Mouse (Mus musculus): Measurements from ENCODE around the gene Tnfsf12. TPM values are rescaled to one million over a fixed set of nuclear protein-coding genes. Genes with fewer than 3 reads are reported as not detected.

Gene Tnfsf12
- polyA plus RNA-seq, 1 experiment from 2014 or later = 1.2 TPM

DNA sequence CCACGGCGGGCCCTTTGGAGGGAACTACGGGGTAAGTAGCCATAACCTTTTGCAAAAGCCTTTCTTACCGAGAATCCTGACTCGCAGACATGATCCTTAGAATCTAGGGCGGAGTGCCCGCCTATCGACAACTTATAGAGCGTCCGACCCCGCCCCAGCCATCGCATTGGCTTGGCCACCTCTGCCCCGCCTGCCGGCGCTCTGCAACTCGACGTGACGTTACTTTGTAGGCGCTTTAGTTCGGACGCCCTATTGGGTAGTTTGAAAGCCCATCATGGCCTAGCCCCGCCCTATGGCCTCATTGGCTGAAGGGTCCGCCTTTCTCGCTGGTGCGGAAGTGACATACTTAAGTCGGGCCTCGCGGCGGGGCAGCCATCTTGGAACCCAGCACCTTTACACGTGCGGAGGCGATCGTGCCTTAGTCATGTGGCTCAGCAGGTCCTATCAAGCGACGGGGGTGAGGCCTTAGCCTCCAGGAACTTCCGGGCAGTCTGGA lies 23.4 kb downstream of the Tnfsf12 start, which contains the start of gene Eif4a1:
Eif4a1 (minus strand) TSS at position 213 of the 496 bp plus-strand sequence.
- Histone ChIP-seq H3K4me2 (ENCODE audit: low read length) (peak within 1 kb of the TSS; percentile 96), H3K36me3 (ENCODE audit: control insufficient read depth, insufficient read depth) (peaks cover 31% of the 10 kb centered on the region), H3K27ac (ENCODE audit: low read length) (peak within 1 kb of the TSS; percentile 98), H3K27me3 (replicated peaks; ENCODE audit: control insufficient read depth, insufficient read depth, low read length) (no peaks in the 10 kb centered on the region), H3K9me3 (ENCODE audit: control insufficient read depth, low read length) (no peaks in the 10 kb centered on the region), H3K4me3 (replicated peaks; ENCODE audit: low read length) (peak within 1 kb of the TSS; percentile 100), H3K4me1 (replicated peaks; ENCODE audit: control insufficient read depth, insufficient read depth, low read length) (peaks cover 26% of the 10 kb centered on the region), H3K9ac (replicated peaks; ENCODE audit: low read depth, low read length) (peak within 1 kb of the TSS; percentile 99)
- peak; percentile 96 for ATAC-seq
- WGBS = under 1% methylated on average over 36 of the region's 36 CpGs

DNA sequence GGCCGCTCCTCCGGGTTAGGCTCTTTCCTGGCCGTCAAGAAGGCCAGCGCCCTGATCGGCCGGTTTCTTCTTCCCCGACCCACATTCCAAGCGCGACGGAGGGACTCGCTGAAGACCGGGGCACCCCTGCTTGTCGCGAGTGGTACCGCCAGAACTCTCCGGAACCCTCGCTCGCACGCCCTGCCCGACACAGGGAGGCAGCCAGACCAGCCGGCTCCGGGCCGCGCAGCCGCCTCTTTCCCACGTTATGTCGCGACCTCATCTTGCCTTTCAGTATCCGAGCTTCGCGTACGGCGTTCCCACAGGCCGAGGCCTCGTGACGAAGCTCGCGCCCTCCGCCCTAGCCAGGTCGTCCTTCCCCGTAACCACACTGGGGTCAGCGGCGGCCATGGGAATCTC lies 23.9 kb downstream of the Tnfsf12 start:
- Histone ChIP-seq H3K4me3 (replicated peaks; ENCODE audit: low read length) (peak overlapping the region; percentile 100), H3K9me3 (ENCODE audit: control insufficient read depth, low read length) (no peaks in the 10 kb centered on the region), H3K27ac (ENCODE audit: low read length) (peak overlapping the region; percentile 98), H3K9ac (replicated peaks; ENCODE audit: low read depth, low read length) (peak overlapping the region; percentile 99), H3K36me3 (ENCODE audit: control insufficient read depth, insufficient read depth) (peaks cover 29% of the 10 kb centered on the region), H3K27me3 (replicated peaks; ENCODE audit: control insufficient read depth, insufficient read depth, low read length) (no peaks in the 10 kb centered on the region), H3K4me1 (replicated peaks; ENCODE audit: control insufficient read depth, insufficient read depth, low read length) (peaks cover 26% of the 10 kb centered on the region), H3K4me2 (ENCODE audit: low read length) (peak overlapping the region; percentile 96)
- under 1% methylated on average over 43 of the region's 43 CpGs for WGBS
- peak; percentile 2; the same call in 1 of the 2 replicates for ATAC-seq

DNA sequence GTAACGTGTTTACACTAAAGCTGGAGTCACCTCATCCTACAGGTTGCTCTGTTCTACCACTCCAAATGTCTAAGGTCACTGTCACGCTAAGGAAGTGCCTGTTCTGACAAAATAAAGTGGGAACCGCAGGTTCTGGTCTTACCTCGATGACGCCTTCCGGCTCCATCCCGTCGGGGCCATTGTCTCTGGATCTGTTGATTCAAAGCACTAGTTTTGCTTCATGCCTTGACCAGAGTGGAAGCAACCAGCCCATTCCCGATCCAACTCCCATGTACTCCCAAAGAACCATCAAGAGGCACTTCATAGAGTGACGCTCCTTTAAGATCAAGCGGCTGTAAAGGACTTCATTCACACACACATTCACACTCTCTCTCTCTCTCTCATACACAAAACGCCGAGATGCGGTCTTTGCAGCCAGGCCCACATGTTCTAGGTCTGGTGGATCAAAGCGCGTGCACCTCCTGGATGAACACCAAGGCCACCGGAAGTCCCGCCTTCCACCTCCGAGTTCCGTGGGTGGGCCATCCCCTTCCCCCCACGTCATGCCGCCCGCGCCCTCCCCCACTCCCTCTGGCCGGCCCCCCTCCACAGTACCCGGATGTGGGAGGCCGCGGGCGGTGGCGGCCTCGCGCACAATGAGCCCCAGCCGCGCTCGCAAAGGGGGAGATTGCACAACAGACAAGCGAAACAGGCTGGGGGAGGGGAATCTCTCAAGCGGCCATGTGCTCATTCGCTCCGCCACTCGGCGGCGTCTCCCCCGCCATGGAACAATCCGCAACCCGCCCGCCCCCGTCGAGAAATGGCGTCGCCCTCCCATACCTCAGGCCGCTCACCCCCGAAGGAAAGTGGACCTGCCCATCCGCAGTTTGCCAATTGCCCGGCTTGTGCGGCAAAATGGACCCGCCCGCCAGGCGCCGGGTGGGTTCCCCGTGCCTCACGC lies 24.6 kb downstream of the Tnfsf12 start:
- H3K4me3 ChIP-seq (replicated peaks; ENCODE audit: low read length) = peak overlapping the region; percentile 100
- H3K4me2 ChIP-seq (ENCODE audit: low read length) = peak overlapping the region; percentile 96
- peaks cover 26% of the 10 kb centered on the region for H3K4me1 ChIP-seq (replicated peaks; ENCODE audit: control insufficient read depth, insufficient read depth, low read length)
- WGBS = under 1% methylated on average over 61 of the region's 61 CpGs
- H3K36me3 ChIP-seq (ENCODE audit: control insufficient read depth, insufficient read depth) = peaks cover 35% of the 10 kb centered on the region
- peak overlapping the region; percentile 99 for H3K9ac ChIP-seq (replicated peaks; ENCODE audit: low read depth, low read length)
- H3K9me3 ChIP-seq (ENCODE audit: control insufficient read depth, low read length) = no peaks in the 10 kb centered on the region
- H3K27me3 ChIP-seq (replicated peaks; ENCODE audit: control insufficient read depth, insufficient read depth, low read length) = no peaks in the 10 kb centered on the region
- ATAC-seq = peak; percentile 73
- peak overlapping the region; percentile 98 for H3K27ac ChIP-seq (ENCODE audit: low read length)

DNA sequence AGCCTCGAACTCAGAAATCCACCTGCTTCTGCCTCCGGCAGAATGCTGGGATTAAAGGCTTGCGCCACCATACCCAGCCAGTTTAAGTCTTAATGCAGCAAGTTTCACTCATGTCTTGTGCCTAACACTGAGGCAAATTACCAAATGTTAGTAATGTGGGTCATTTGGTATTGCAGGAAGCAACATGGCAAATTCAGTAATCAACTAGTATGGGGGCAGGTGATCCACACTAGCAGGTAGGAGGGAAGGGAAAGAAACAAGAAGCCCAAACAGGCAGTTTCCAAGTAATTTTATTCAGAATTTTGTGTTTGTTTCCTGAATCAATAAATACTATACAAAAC lies 29.0 kb downstream of the Tnfsf12 start:
- H3K9me3 ChIP-seq (ENCODE audit: control insufficient read depth, low read length) = no peaks in the 10 kb centered on the region
- no peak overlapping the region for H3K9ac ChIP-seq (replicated peaks; ENCODE audit: low read depth, low read length)
- H3K36me3 ChIP-seq (ENCODE audit: control insufficient read depth, insufficient read depth) = peaks cover 29% of the 10 kb centered on the region
- no peaks in the 10 kb centered on the region for H3K27me3 ChIP-seq (replicated peaks; ENCODE audit: control insufficient read depth, insufficient read depth, low read length)
- 81% methylated on average over 3 of the region's 3 CpGs for WGBS
- ATAC-seq = no peak
- peaks cover 27% of the 10 kb centered on the region for H3K4me1 ChIP-seq (replicated peaks; ENCODE audit: control insufficient read depth, insufficient read depth, low read length)
- H3K4me2 ChIP-seq (ENCODE audit: low read length) = no peak overlapping the region
- H3K27ac ChIP-seq (ENCODE audit: low read length) = no peak overlapping the region
- no peak overlapping the region for H3K4me3 ChIP-seq (replicated peaks; ENCODE audit: low read length)

DNA sequence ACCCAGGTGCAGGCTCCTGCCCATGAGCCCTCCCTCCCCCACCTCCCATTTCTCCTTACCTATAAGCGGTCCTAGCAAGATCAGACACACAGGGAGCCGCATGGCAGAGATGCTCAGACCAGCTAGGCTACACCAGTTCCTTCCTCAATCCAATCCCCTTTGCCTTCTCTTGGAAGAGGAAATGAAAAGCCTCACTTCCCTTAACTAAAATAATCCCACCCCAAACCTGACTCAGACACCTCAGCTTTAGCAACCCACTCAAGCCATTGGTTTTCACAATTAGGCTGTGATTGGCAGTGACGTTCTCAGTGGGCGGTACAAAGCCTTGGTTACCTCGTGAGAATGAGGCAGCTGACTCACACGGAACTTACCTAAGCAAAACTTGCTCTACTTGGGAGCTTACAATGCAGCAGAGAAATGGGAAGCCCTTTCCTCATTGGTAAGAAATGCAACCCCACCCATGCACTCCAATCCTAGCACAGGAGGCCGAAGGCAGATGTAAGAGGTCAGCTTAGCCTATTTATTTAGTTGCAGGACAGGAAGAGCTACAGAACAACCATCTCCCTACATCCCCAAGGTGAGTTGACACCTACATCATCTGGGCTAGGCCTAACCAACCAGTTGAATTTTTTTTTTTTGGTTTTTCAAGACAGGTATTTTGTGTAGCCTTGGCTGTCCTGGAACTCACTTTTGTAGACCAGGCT lies 29.5 kb downstream of the Tnfsf12 start, which contains the start of gene Cd68:
Cd68 (minus strand) TSS at position 193 of the 704 bp plus-strand sequence.
- Histone ChIP-seq H3K36me3 (ENCODE audit: control insufficient read depth, insufficient read depth) (peaks cover 29% of the 10 kb centered on the region), H3K27me3 (replicated peaks; ENCODE audit: control insufficient read depth, insufficient read depth, low read length) (no peaks in the 10 kb centered on the region), H3K9me3 (ENCODE audit: control insufficient read depth, low read length) (no peaks in the 10 kb centered on the region), H3K4me3 (replicated peaks; ENCODE audit: low read length) (no peak within 1 kb of the TSS), H3K4me2 (ENCODE audit: low read length) (no peak within 1 kb of the TSS), H3K9ac (replicated peaks; ENCODE audit: low read depth, low read length) (no peak within 1 kb of the TSS), H3K27ac (ENCODE audit: low read length) (no peak within 1 kb of the TSS), H3K4me1 (replicated peaks; ENCODE audit: control insufficient read depth, insufficient read depth, low read length) (peaks cover 32% of the 10 kb centered on the region)
- 28% methylated on average over 7 of the region's 7 CpGs for WGBS
- no peak for ATAC-seq

DNA sequence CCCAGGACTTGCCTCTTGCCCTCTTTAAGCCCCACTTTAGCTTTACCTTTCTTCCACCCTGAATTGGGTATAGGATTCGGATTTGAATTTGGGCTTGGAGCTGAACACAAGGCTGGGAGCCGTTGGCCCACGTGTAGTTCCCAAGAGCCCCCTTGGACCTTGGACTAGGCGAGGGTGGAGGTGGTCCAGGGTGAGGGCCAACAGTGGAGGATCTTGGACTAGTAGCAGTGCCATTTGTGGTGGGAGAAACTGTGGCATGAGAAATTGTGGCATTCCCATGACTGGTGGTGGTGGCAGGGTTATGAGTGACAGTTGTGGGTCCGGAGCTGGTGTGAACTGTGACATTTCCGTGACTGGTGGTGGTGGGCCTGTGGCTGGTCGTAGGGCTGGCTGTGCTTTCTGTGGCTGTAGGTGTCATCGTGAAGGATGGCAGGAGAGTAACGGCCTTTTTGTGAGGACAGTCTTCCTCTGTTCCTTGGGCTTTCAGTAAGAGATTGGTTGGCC lies 30.1 kb downstream of the Tnfsf12 start:
- Histone ChIP-seq H3K9ac (replicated peaks; ENCODE audit: low read depth, low read length) (no peak overlapping the region), H3K4me1 (replicated peaks; ENCODE audit: control insufficient read depth, insufficient read depth, low read length) (peaks cover 32% of the 10 kb centered on the region), H3K9me3 (ENCODE audit: control insufficient read depth, low read length) (no peaks in the 10 kb centered on the region), H3K27ac (ENCODE audit: low read length) (no peak overlapping the region), H3K4me2 (ENCODE audit: low read length) (no peak overlapping the region), H3K4me3 (replicated peaks; ENCODE audit: low read length) (no peak overlapping the region), H3K36me3 (ENCODE audit: control insufficient read depth, insufficient read depth) (peaks cover 29% of the 10 kb centered on the region), H3K27me3 (replicated peaks; ENCODE audit: control insufficient read depth, insufficient read depth, low read length) (no peaks in the 10 kb centered on the region)
- no peak for ATAC-seq
- 71% methylated on average over 9 of the region's 9 CpGs for WGBS

DNA sequence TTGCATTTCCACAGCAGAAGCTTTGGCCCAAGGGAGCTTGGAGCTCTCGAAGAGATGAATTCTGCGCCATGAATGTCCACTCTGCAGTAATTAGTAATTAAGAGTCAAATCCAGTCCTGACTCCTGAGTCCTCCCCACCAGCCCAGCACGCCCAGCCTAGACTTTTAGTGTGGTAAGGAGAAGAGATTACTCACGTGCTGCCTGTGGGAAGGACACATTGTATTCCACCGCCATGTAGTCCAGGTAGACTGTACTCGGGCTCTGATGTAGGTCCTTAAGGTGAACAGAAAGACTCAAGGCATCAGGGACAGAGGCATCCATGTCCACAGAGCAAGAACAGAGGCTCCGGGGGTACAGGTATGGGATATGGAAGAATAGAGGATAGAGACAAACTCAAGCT lies 30.8 kb downstream of the Tnfsf12 start:
- H3K36me3 ChIP-seq (ENCODE audit: control insufficient read depth, insufficient read depth) = peaks cover 29% of the 10 kb centered on the region
- 93% methylated on average over 7 of the region's 7 CpGs for WGBS

DNA sequence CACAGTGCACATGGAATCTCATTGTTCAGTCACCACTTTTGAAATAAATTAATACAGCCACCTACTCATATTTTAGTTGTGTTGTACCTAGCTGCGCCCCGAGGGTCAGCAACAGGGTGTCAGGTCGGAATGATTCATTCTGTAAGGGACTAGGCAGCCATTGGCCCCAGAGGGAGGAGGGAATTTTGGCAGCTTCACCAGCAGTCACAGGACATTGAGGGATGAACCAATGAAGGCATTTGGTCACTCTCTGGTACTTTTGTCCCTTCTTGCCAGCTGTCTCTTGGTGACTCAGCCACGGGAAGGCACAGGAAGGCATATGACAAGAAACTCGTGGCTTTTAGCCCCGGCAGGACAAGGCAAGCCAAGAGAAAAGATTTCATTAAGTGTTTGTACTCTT lies 31.9 kb downstream of the Tnfsf12 start:
- Histone ChIP-seq H3K4me3 (replicated peaks; ENCODE audit: low read length) (no peak overlapping the region), H3K4me2 (ENCODE audit: low read length) (no peak overlapping the region), H3K4me1 (replicated peaks; ENCODE audit: control insufficient read depth, insufficient read depth, low read length) (peaks cover 17% of the 10 kb centered on the region), H3K27ac (ENCODE audit: low read length) (no peak overlapping the region), H3K9me3 (ENCODE audit: control insufficient read depth, low read length) (no peaks in the 10 kb centered on the region), H3K9ac (replicated peaks; ENCODE audit: low read depth, low read length) (no peak overlapping the region), H3K27me3 (replicated peaks; ENCODE audit: control insufficient read depth, insufficient read depth, low read length) (no peaks in the 10 kb centered on the region), H3K36me3 (ENCODE audit: control insufficient read depth, insufficient read depth) (peaks cover 25% of the 10 kb centered on the region)
- ATAC-seq = no peak
- WGBS = 89% methylated on average over 6 of the region's 6 CpGs

More for the DNA sequence above, 30.8 kb downstream of the Tnfsf12 start:
- no peak for ATAC-seq
- H3K27me3 ChIP-seq (replicated peaks; ENCODE audit: control insufficient read depth, insufficient read depth, low read length) = no peaks in the 10 kb centered on the region
- H3K4me3 ChIP-seq (replicated peaks; ENCODE audit: low read length) = no peak overlapping the region
- H3K9ac ChIP-seq (replicated peaks; ENCODE audit: low read depth, low read length) = no peak overlapping the region
- no peak overlapping the region for H3K27ac ChIP-seq (ENCODE audit: low read length)
- no peaks in the 10 kb centered on the region for H3K9me3 ChIP-seq (ENCODE audit: control insufficient read depth, low read length)
- no peak overlapping the region for H3K4me2 ChIP-seq (ENCODE audit: low read length)
- H3K4me1 ChIP-seq (replicated peaks; ENCODE audit: control insufficient read depth, insufficient read depth, low read length) = peaks cover 25% of the 10 kb centered on the region
